Mouse (Mus musculus): Measurements from ENCODE around the gene Smok3a. TPM values are rescaled to one million over a fixed set of nuclear protein-coding genes. Genes with fewer than 3 reads are reported as not detected.

Gene Smok3a
- total RNA-seq, 2 experiments from 2014 or later = not detected

Other genes starting within 250 kb of the Smok3a start
- gene Ppp1r35, start 242.4 kb upstream of the Smok3a start, total RNA-seq (2021) = 10 to 100 TPM; 24.7 to 26.2 TPM
- 10 to 100 TPM; 40.1 to 42.8 TPM for gene Mepce, start 233.6 kb upstream of the Smok3a start, total RNA-seq (2021)
- gene Zcwpw1, start 233.5 kb upstream of the Smok3a start, total RNA-seq (2021) = 1 to 10 TPM; 6.1 to 6.2 TPM
- under 1 TPM; 0.82 to 0.91 TPM for gene Pilra, start 185.0 kb upstream of the Smok3a start, total RNA-seq (2021)
- gene Pilrb1, start 163.2 kb upstream of the Smok3a start, total RNA-seq (2021) = not detected
- not detected for gene Pilrb2, start 149.4 kb upstream of the Smok3a start, total RNA-seq (2021)
- under 1 TPM; 0.17 to 0.28 TPM for gene Cyp3a13, start 99.6 kb upstream of the Smok3a start, total RNA-seq (2021)
- 10 to 100 TPM; 28.5 to 31.3 TPM for gene Gjc3, start 58.2 kb upstream of the Smok3a start, total RNA-seq (2021)
- gene Azgp1, start 39.7 kb upstream of the Smok3a start, total RNA-seq (2021) = not detected
- gene Smok3b, start 168 bp downstream of the Smok3a start, total RNA-seq (2021) = not detected
- gene Smok3c, start 31.9 kb downstream of the Smok3a start, total RNA-seq (2021) = not detected
- 10 to 100 TPM; 40.4 to 43.3 TPM for gene Zkscan1, start 63.8 kb downstream of the Smok3a start, total RNA-seq (2021)
- 10 to 100 TPM; 14.1 to 16.7 TPM for gene Zscan21, start 95.6 kb downstream of the Smok3a start, total RNA-seq (2021)
- 10 to 100 TPM; 12.8 to 15.3 TPM for gene Zfp113, start 134.5 kb downstream of the Smok3a start, total RNA-seq (2021)
- gene Cops6, start 139.8 kb downstream of the Smok3a start, total RNA-seq (2021) = 100 to 1,000 TPM; 136 to 143 TPM
- gene Ap4m1, start 150.7 kb downstream of the Smok3a start, total RNA-seq (2021) = 10 to 100 TPM; 22.8 to 26.7 TPM
- gene Mcm7, start 151.2 kb downstream of the Smok3a start, total RNA-seq (2021) = 10 to 100 TPM; 18.3 to 19.3 TPM
- 10 to 100 TPM; 40.5 to 42.7 TPM for gene Taf6, start 166.2 kb downstream of the Smok3a start, total RNA-seq (2021)
- 10 to 100 TPM; 15.7 to 16.1 TPM for gene Cnpy4, start 166.2 kb downstream of the Smok3a start, total RNA-seq (2021)
- gene Mblac1, start 173.1 kb downstream of the Smok3a start, total RNA-seq (2021) = 10 to 100 TPM in 1 of 2 experiments, 1 to 10 TPM in 1; 9.1 to 10.1 TPM
- not detected for gene Nxpe5, start 204.6 kb downstream of the Smok3a start, total RNA-seq (2021)
- 10 to 100 TPM; 55.9 to 58.9 TPM for gene Lamtor4, start 234.2 kb downstream of the Smok3a start, total RNA-seq (2021)
- 10 to 100 TPM; 69.3 to 75.7 TPM for gene BC037034, start 242.8 kb downstream of the Smok3a start, total RNA-seq (2021)